Mouse (Mus musculus): ENCODE measurements around the gene Gmnn. TPM values are rescaled to one million over a fixed set of nuclear protein-coding genes. Genes with fewer than 3 reads are reported as not detected.
"Not testable (repeated sequence)": the region's sequence is repeated elsewhere in the genome, so short reads cannot be mapped to it uniquely, and the experiment has no call there.

Gene Gmnn
- polyA plus RNA-seq, 1 experiment from 2014 or later = 102 TPM

- no peaks in the 10 kb centered on the region for H3K4me1 ChIP-seq (replicated peaks)
- H3K27ac ChIP-seq = no peak overlapping the region
- H3K4me3 ChIP-seq = no peak overlapping the region
- no peaks in the 10 kb centered on the region for H3K9me3 ChIP-seq (replicated peaks)
- 65% methylated on average over 2 of the region's 2 CpGs for WGBS
- no peaks in the 10 kb centered on the region for H3K36me3 ChIP-seq
- H3K9ac ChIP-seq = no peak overlapping the region
- H3K4me2 ChIP-seq = no peak overlapping the region
- no peak for ATAC-seq (replicated peaks; ENCODE audit: insufficient number of reproducible peaks, insufficient read depth, low FRiP score, low read depth)
- H3K27me3 ChIP-seq = no peaks in the 10 kb centered on the region
These were observed 29.6 kb upstream of the Gmnn start for GRCm38 (mm10) chr13:24791349-24791748.

GRCm38 (mm10) chr13:24787477-24787876 lies 25.8 kb upstream of the Gmnn start:
- 81% methylated on average over 5 of the region's 5 CpGs for whole genome bisulfite sequencing
- no peak overlapping the region for H3K27ac ChIP-seq

GRCm38 (mm10) chr13:24786014-24786490 lies 24.3 kb upstream of the Gmnn start:
- no peak overlapping the region for H3K9ac ChIP-seq
- peak; percentile 58; the same call in 1 of the 2 replicates for ATAC-seq (replicated peaks; ENCODE audit: insufficient number of reproducible peaks, insufficient read depth, low FRiP score, low read depth)
- H3K27ac ChIP-seq = no peak overlapping the region
- no peak overlapping the region for H3K4me3 ChIP-seq
- peaks cover 5% of the 10 kb centered on the region; the same call in 1 of the 2 replicates for H3K4me1 ChIP-seq (replicated peaks)
- no peaks in the 10 kb centered on the region for H3K27me3 ChIP-seq
- H3K36me3 ChIP-seq = no peaks in the 10 kb centered on the region
- 43% methylated on average over 11 of the region's 11 CpGs for WGBS
- no peaks in the 10 kb centered on the region for H3K9me3 ChIP-seq (replicated peaks)
- H3K4me2 ChIP-seq = 0 out of 2 replicates have a peak overlapping the region, but pooled peaks have one; percentile 5

More at GRCm38 (mm10) chr13:24787477-24787876, 25.8 kb upstream of the Gmnn start:
- H3K9me3 ChIP-seq (replicated peaks) = no peaks in the 10 kb centered on the region
- H3K4me3 ChIP-seq = no peak overlapping the region
- no peaks in the 10 kb centered on the region for H3K27me3 ChIP-seq
- H3K4me2 ChIP-seq = no peak overlapping the region
- no peaks in the 10 kb centered on the region for H3K4me1 ChIP-seq (replicated peaks)
- H3K9ac ChIP-seq = no peak overlapping the region
- no peak for ATAC-seq (replicated peaks; ENCODE audit: insufficient number of reproducible peaks, insufficient read depth, low FRiP score, low read depth)
- H3K36me3 ChIP-seq = no peaks in the 10 kb centered on the region

GRCm38 (mm10) chr13:24781916-24782315 lies 20.2 kb upstream of the Gmnn start:
- Histone ChIP-seq H3K4me2 (no peak overlapping the region), H3K4me3 (no peak overlapping the region), H3K9ac (no peak overlapping the region), H3K9me3 (replicated peaks) (no peaks in the 10 kb centered on the region), H3K27me3 (no peaks in the 10 kb centered on the region), H3K27ac (no peak overlapping the region), H3K4me1 (replicated peaks) (peaks cover 5% of the 10 kb centered on the region; the same call in 1 of the 2 replicates), H3K36me3 (no peaks in the 10 kb centered on the region)
- no peak for ATAC-seq (replicated peaks; ENCODE audit: insufficient number of reproducible peaks, insufficient read depth, low FRiP score, low read depth)
- 44% methylated on average over 5 of the region's 5 CpGs for whole genome bisulfite sequencing

GRCm38 (mm10) chr13:24778706-24779380 lies 17.1 kb upstream of the Gmnn start:
- 64% methylated on average over 8 of the region's 8 CpGs for WGBS

GRCm38 (mm10) chr13:24778026-24778425 lies 16.3 kb upstream of the Gmnn start:
- Histone ChIP-seq H3K4me2 (no peak overlapping the region), H3K4me3 (no peak overlapping the region), H3K36me3 (no peaks in the 10 kb centered on the region), H3K27ac (no peak overlapping the region), H3K27me3 (no peaks in the 10 kb centered on the region), H3K9ac (no peak overlapping the region), H3K4me1 (replicated peaks) (peaks cover 5% of the 10 kb centered on the region; the same call in 1 of the 2 replicates), H3K9me3 (replicated peaks) (no peaks in the 10 kb centered on the region)
- ATAC-seq (replicated peaks; ENCODE audit: insufficient number of reproducible peaks, insufficient read depth, low FRiP score, low read depth) = no peak
- whole genome bisulfite sequencing = 79% methylated on average over 2 of the region's 2 CpGs

More at GRCm38 (mm10) chr13:24778706-24779380, 17.1 kb upstream of the Gmnn start:
- ATAC-seq (replicated peaks; ENCODE audit: insufficient number of reproducible peaks, insufficient read depth, low FRiP score, low read depth) = no peak
- Histone ChIP-seq H3K36me3 (no peaks in the 10 kb centered on the region), H3K27ac (no peak overlapping the region), H3K4me3 (no peak overlapping the region), H3K4me2 (no peak overlapping the region), H3K9ac (no peak overlapping the region), H3K27me3 (no peaks in the 10 kb centered on the region), H3K9me3 (replicated peaks) (no peaks in the 10 kb centered on the region), H3K4me1 (replicated peaks) (peaks cover 5% of the 10 kb centered on the region; the same call in 1 of the 2 replicates)

GRCm38 (mm10) chr13:24776146-24776844 lies 14.6 kb upstream of the Gmnn start:
- Histone ChIP-seq H3K4me3 (no peak overlapping the region), H3K27me3 (no peaks in the 10 kb centered on the region), H3K4me1 (replicated peaks) (no peaks in the 10 kb centered on the region), H3K9ac (no peak overlapping the region), H3K9me3 (replicated peaks) (no peaks in the 10 kb centered on the region), H3K36me3 (no peaks in the 10 kb centered on the region), H3K4me2 (no peak overlapping the region), H3K27ac (no peak overlapping the region)
- WGBS = 47% methylated on average over 7 of the region's 7 CpGs
- ATAC-seq (replicated peaks; ENCODE audit: insufficient number of reproducible peaks, insufficient read depth, low FRiP score, low read depth) = no peak

- not testable (repeated sequence) for H3K36me3 ChIP-seq; H3K27me3 ChIP-seq; H3K9me3 ChIP-seq (replicated peaks); H3K4me1 ChIP-seq (replicated peaks); H3K27ac ChIP-seq; H3K4me3 ChIP-seq; H3K4me2 ChIP-seq; ATAC-seq (replicated peaks; ENCODE audit: insufficient number of reproducible peaks, insufficient read depth, low FRiP score, low read depth); H3K9ac ChIP-seq
- WGBS = 91% methylated on average over 10 of the region's 10 CpGs
These were observed 9.8 kb upstream of the Gmnn start for GRCm38 (mm10) chr13:24771482-24771881.

GRCm38 (mm10) chr13:24767809-24768208 lies 6.1 kb upstream of the Gmnn start:
- H3K36me3 ChIP-seq; ATAC-seq (replicated peaks; ENCODE audit: insufficient number of reproducible peaks, insufficient read depth, low FRiP score, low read depth); H3K4me2 ChIP-seq; H3K4me1 ChIP-seq (replicated peaks); H3K9me3 ChIP-seq (replicated peaks); H3K9ac ChIP-seq; H3K27ac ChIP-seq; H3K27me3 ChIP-seq; H3K4me3 ChIP-seq: not testable (repeated sequence)
- WGBS = 72% methylated on average over 4 of the region's 4 CpGs

- Histone ChIP-seq H3K4me3 (peak overlapping the region; percentile 99), H3K27ac (peak overlapping the region; percentile 97), H3K9ac (peak overlapping the region; percentile 92; the same call in 1 of the 2 replicates), H3K36me3 (peaks cover 9% of the 10 kb centered on the region; the same call in 1 of the 2 replicates), H3K4me2 (peak overlapping the region; percentile 76), H3K27me3 (no peaks in the 10 kb centered on the region), H3K4me1 (replicated peaks) (peaks cover 19% of the 10 kb centered on the region), H3K9me3 (replicated peaks) (no peaks in the 10 kb centered on the region)
- 27% methylated on average over 4 of the region's 4 CpGs for WGBS
- no peak for ATAC-seq (replicated peaks; ENCODE audit: insufficient number of reproducible peaks, insufficient read depth, low FRiP score, low read depth)
These were observed 531 bp upstream of the Gmnn start for GRCm38 (mm10) chr13:24762254-24762653.

GRCm38 (mm10) chr13:24761083-24761402 lies 680 bp downstream of the Gmnn start:
- Histone ChIP-seq H3K4me1 (replicated peaks) (peaks cover 19% of the 10 kb centered on the region), H3K4me3 (peak overlapping the region; percentile 99), H3K27me3 (no peaks in the 10 kb centered on the region), H3K27ac (peak overlapping the region; percentile 97), H3K9me3 (replicated peaks) (no peaks in the 10 kb centered on the region), H3K4me2 (peak overlapping the region; percentile 76), H3K9ac (peak overlapping the region; percentile 92), H3K36me3 (peaks cover 20% of the 10 kb centered on the region)
- ATAC-seq (replicated peaks; ENCODE audit: insufficient number of reproducible peaks, insufficient read depth, low FRiP score, low read depth) = no peak
- WGBS = 3% methylated on average over 10 of the region's 10 CpGs
